Mouse (Mus musculus) right cerebral cortex, adult 18-20 months (tissue): ENCODE results near the gene Ilf3.

ENCODE experiments used
- DNase-seq: peaks from one replicate; pipeline ENCODE4 v3.0.0; 2022; ENCODE audit warnings: mixed read lengths

Gene Ilf3

GRCm38 (mm10) chr9:21405525-21405924, 37.9 kb downstream of the Ilf3 start:
- DNase-seq: no peak

DNA sequence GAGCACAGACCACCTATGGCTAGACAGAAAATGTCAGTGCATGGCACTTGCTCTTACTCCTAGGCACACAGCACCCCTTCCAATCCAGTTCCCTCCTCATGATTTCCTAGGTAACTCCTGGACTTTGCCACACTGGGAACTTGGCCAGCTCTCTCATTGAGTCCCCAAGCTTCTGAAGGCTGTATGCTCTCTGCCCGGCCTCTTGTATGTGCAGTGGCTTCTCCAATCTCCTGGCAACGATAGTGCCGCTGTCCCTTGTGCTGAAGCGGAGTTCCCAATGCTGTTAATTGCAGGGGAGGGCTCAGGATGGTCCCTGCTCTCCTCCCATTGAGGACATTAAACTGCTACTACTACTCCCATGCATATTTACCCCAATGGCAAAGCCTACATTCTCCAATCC, 40.3 kb downstream of the Ilf3 start:
- no peak for DNase-seq

DNA sequence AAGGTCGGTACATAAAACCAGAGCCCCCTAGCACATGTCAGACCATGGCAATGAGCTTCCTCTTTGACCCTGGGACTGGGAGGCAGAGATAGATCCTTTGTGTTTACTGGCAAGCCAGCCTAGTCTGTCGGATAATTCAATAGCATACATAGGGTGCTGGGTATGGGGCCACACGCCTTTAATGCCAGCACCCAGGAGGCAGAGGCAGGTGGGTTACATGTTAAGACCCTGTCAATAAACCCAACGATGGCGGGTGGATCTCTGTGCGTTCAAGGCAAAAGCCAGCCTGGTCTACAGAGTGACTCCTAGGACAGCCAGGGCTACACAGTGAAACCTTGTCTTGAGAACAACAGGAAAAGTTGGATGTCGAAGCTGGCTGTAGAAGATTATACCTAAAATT, 41.0 kb downstream of the Ilf3 start:
- no peak for DNase-seq

- peak; percentile 79 for DNase-seq
Measured at GRCm38 (mm10) chr9:21409592-21410317, 42.1 kb downstream of the Ilf3 start.

DNA sequence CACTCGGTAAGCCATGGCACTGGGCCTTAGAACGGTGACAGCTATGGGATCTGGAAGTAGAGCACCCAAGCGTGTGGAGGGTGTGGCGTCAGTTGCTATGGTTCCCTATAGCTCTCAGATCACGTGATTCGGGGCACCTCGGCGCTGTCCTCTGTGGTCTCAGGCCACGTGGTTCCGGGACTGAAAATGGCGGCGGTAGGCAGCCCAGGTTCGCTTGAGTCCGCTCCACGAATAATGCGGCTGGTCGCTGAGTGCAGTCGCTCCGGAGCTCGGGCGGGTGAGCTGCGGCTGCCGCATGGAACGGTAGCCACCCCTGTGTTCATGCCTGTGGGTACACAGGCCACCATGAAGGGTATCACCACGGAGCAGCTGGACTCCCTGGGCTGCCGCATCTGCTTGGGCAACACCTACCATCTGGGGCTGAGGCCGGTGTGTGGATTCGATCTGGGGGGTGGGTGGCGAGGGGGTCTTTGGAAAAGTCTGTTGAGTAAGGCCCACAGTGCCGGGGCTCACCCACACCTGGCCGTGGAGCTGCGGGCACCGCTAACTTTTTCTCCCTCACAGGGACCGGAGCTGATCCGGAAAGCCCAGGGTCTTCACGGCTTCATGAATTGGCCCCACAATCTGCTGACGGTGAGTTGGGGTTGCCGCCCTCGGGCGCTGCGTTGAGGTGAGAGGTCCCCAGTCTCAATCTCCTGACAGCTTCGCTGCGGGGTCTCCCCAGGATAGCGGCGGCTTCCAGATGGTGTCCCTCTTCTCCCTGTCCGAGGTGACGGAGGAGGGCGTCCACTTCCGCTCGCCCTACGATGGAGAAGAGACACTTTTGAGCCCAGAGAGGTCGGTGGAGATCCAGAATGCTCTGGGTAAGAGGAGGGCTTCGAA, 44.2 kb downstream of the Ilf3 start, which contains the start of gene Qtrt1:
Gene Qtrt1 (plus strand): TSS at position 169 of the 882 bp plus-strand sequence.
- DNase-seq: peak; percentile 92

DNA sequence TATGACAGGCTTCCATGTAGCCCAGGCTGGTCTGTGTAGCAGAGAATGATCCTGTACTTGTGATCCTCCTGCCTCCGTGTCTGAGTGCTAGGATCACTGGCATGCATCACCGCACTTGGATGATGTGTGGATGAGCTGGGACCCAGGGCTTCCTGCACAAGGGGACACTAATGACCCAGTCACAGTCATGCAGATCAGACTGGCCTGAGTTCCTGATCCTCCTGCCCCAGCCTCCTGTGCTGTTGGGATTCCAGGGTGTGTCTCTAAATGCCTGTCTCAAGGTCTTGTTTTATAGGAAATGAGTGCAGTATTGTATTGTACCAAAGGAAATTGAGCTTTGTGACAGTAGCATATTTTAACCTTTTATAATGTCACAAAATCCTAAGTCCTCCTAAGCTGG, 50.2 kb downstream of the Ilf3 start:
- DNase-seq: no peak

DNA sequence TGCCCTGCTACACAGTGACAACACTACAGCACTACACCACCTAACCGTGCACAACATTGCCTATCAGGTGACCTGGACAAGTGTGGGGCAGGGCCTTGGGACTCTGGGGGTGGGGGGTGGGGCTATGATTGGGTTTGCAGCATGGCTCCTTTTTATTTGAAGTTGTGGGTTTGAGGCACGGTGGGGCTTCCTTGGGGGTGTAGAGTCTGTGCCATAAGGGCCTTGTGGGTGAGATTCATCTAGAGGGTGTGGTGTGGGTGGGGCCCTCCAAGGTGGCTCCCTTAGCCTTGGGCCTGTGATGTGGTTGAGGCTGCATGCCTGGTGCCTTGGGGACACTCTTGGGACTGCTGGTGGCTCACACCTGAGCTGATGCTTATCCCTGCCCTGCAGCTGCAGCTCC, 52.0 kb downstream of the Ilf3 start:
- DNase-seq: no peak

- peak; percentile 99 for DNase-seq
Measured at GRCm38 (mm10) chr9:21424631-21425555, 57.2 kb downstream of the Ilf3 start, which contains the start of gene Dnm2. Gene Dnm2, plus strand, starts transcription at chr9:21424908.

GRCm38 (mm10) chr9:21425556-21425945, 57.9 kb downstream of the Ilf3 start:
- no peak for DNase-seq

DNA sequence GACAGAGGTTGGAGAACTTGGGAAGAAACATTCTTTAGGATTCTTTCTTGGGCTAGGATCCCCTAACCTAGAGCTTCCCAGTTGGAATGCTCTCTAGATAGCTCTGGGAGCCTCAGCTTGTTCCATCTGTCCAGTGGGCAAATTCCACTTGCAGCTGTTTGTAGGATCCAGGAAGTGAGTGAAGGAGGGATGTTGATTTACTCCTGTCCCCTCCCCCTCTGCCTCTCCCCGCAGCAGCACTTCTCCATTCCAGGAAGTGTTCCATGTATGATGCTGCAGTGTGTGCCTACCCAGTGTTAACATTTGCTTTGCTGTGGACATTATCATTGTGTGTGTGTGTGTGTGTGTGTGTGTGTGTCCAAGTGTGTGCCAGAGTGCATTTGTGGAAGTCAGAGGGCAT, 58.3 kb downstream of the Ilf3 start:
- no peak for DNase-seq

- no peak for DNase-seq
Measured at GRCm38 (mm10) chr9:21426525-21426924, 58.9 kb downstream of the Ilf3 start.

DNA sequence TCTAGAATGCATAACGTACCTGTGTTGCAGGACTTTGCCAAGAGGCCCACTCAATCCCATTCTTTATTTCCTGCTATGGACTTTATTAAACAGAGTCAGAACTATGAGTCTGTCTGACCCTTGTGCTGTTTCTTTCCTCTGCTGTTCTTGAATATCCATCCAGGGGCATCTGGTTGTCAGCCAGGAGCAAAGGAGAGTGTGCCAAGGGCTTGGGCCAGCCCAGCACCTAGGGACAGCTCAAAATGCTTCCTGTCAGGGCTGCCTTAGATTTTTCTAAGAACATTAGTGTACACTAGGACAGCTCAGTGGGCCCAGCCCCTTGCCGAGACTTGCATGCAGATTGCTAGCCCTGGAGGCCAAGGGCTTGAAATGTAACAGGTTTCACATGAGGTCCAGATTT, 60.1 kb downstream of the Ilf3 start:
- no peak for DNase-seq

GRCm38 (mm10) chr9:21428178-21428577, 60.5 kb downstream of the Ilf3 start:
- no peak for DNase-seq

- DNase-seq: no peak
Measured at GRCm38 (mm10) chr9:21430724-21431123, 63.1 kb downstream of the Ilf3 start.

GRCm38 (mm10) chr9:21432066-21432465, 64.4 kb downstream of the Ilf3 start:
- no peak for DNase-seq

- DNase-seq: no peak
Measured at GRCm38 (mm10) chr9:21433766-21434165, 66.1 kb downstream of the Ilf3 start.

DNA sequence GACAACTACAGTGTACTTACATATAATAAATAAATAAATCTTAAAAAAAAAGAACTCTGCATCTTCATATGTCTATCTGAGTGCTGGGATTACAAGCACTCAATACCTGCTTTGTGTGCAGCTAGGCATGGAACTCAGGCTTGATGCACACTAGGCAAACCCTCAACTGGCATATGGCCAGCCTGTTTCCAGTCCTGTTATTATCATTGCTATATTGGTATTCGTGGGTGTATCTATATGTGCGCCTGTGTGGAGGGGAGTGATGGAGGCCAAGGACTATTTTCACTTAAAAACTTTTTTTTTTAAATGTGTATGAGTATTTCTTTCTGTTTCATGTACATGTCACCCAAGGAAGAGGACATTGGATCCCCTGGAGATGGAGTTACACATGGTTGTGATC, 66.7 kb downstream of the Ilf3 start:
- no peak for DNase-seq

DNA sequence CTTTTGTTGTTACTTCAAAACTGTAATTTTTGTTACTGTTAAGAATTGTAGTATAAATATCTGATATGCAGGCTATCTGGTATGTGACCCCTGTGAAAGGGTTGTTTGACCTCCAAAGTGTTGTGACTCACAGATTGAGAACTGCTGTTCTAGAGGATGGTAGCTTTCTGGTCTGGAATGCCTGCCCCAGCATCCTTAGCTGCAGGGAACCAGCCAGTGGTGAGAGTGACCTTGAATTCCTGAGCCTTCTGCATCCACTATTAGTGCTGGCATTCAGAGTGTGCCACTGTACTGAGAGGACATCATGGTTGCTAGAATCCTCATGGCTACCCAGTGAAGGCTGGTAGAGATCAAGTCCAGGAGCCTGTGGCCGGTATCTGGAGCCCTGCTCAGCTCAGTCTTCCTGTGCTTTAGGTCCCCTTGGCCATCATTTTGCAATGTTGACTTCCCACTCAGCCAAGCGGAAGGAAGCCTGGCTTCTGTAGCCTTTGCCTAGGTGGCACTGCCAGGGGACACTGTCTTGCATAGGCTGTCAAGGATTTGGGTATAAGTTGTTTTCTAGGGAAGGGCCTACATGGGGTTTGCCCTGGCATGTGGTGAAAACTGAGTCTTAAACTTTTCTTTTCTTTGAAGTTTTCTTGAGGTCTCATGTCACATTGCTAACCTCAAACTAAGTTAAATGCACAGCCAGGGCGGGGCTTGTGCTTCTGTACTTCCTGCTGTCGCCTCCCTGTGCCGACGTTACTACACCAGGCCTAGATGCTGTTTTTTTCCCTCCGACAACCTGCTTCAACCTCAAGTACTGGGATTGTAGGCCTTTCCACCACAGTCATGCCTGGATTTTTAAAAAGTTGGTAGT, 68.3 kb downstream of the Ilf3 start:
- no peak for DNase-seq

GRCm38 (mm10) chr9:21437577-21437976, 69.9 kb downstream of the Ilf3 start:
- DNase-seq: no peak

- DNase-seq: no peak
Measured at GRCm38 (mm10) chr9:21438219-21438618, 70.5 kb downstream of the Ilf3 start.

- no peak for DNase-seq
Measured at GRCm38 (mm10) chr9:21439456-21439855, 71.8 kb downstream of the Ilf3 start.

DNA sequence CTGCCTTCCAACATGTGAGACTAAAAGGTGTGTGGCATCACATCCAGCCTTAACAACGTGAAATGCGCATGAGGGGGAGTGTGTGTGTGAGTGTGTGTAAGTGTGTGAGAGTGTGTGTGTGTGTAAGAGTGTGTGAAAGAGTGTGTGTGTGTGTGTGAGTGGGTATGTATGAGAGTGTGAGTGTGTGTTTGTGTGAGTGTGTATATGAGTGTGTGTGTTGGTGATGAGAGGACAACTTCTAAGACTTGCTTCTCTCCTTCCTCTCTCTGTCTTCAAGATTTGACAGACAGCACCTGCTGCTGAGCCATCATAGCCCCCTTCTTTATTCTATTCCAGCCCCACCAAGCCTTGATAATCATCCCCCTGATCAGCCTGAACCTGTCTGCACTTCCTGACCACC, 72.2 kb downstream of the Ilf3 start:
- no peak for DNase-seq
